Mouse (Mus musculus): ENCODE results near the gene Mylk4. TPM values are rescaled to one million over a fixed set of nuclear protein-coding genes. Genes with fewer than 3 reads are reported as not detected.

Gene Mylk4
- total and polyA plus RNA-seq, 2 experiments from 2014 or later: 1.6 to 2.8 TPM

- WGBS: 75% methylated on average over 2 of the region's 2 CpGs
- no peak for TF ChIP-seq CTCF (IDR thresholded peaks at IDR 0.05; ENCODE audit: low read depth)
- TF ChIP-seq EP300 (IDR thresholded peaks at IDR 0.05; ENCODE audit: low read depth): no peak
- DNase-seq (ENCODE audit: low spot score) (no peak), ATAC-seq (ENCODE audit: insufficient read depth, low read depth) (no peak)
- H3K4me3 ChIP-seq (ENCODE audit: low read depth, low read length): no peak overlapping the region
- peaks cover 6% of the 10 kb centered on the region; the same call in 1 of the 2 replicates for H3K4me1 ChIP-seq (ENCODE audit: control insufficient read depth, insufficient read depth)
- H3K9me3 ChIP-seq (replicated peaks; ENCODE audit: control insufficient read depth, low read length): no peaks in the 10 kb centered on the region
- no peaks in the 10 kb centered on the region for H3K27me3 ChIP-seq (ENCODE audit: control insufficient read depth, insufficient read depth, low read length)
- no peaks in the 10 kb centered on the region for H3K36me3 ChIP-seq (replicated peaks; ENCODE audit: control insufficient read depth, insufficient read depth, low read length)
- no peak overlapping the region for H3K27ac ChIP-seq (ENCODE audit: low read depth)
- no peak overlapping the region for H3K9ac ChIP-seq (replicated peaks; ENCODE audit: low read depth, low read length)
- H3K4me2 ChIP-seq (ENCODE audit: low read depth, low read length): no peak overlapping the region
These were observed 75.9 kb downstream of the Mylk4 start for GRCm38 (mm10) chr13:32707894-32708293.

DNA sequence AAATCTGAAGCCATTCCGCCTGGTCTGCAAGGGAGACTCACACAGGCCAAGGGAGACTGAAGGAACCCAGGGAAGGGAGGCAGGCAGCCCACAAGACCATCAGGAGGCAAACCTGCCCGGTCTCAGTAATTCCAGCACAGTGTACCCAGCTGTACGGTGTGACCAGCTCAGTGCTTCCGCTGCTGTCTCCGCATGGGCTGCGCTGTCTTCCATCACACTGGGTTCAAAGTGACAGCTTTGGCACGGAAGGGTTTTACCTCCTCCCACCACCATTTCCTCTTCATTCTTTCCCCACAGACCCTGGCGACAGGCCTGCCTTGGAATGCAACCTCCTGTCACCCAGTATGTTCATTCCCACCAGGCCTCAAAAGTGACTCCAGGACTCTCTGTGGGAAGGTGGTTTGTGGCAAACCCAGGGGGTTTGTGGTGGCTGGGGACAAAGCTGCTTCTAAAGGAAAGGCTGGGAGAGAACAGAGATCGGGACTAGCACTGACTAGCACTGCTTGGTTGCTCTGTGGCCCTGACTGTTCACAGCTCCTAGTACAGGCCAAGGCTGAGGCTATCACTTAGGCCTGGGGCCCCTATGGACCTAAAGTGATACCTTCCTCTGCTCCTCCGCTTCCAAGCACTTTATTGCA, 77.0 kb downstream of the Mylk4 start:
- ATAC-seq (ENCODE audit: insufficient read depth, low read depth): peak; percentile 73

GRCm38 (mm10) chr13:32705315-32705714, 78.4 kb downstream of the Mylk4 start:
- no peak for TF ChIP-seq CTCF (IDR thresholded peaks at IDR 0.05; ENCODE audit: low read depth)
- TF ChIP-seq EP300 (IDR thresholded peaks at IDR 0.05; ENCODE audit: low read depth): no peak
- Histone ChIP-seq H3K9ac (replicated peaks; ENCODE audit: low read depth, low read length) (no peak overlapping the region), H3K4me3 (ENCODE audit: low read depth, low read length) (no peak overlapping the region), H3K4me2 (ENCODE audit: low read depth, low read length) (no peak overlapping the region), H3K36me3 (replicated peaks; ENCODE audit: control insufficient read depth, insufficient read depth, low read length) (no peaks in the 10 kb centered on the region), H3K9me3 (replicated peaks; ENCODE audit: control insufficient read depth, low read length) (no peaks in the 10 kb centered on the region), H3K4me1 (ENCODE audit: control insufficient read depth, insufficient read depth) (peaks cover 6% of the 10 kb centered on the region; the same call in 1 of the 2 replicates), H3K27ac (ENCODE audit: low read depth) (no peak overlapping the region), H3K27me3 (ENCODE audit: control insufficient read depth, insufficient read depth, low read length) (no peaks in the 10 kb centered on the region)
- WGBS: 61% methylated on average over 1 of the region's 1 CpGs
- ATAC-seq (ENCODE audit: insufficient read depth, low read depth): no peak
- no peak for DNase-seq (ENCODE audit: low spot score)

More for the DNA sequence above, 77.0 kb downstream of the Mylk4 start:
- peak; percentile 41 for DNase-seq (ENCODE audit: low spot score)
- Histone ChIP-seq H3K9ac (replicated peaks; ENCODE audit: low read depth, low read length) (no peak overlapping the region), H3K4me1 (ENCODE audit: control insufficient read depth, insufficient read depth) (peaks cover 6% of the 10 kb centered on the region; the same call in 1 of the 2 replicates), H3K9me3 (replicated peaks; ENCODE audit: control insufficient read depth, low read length) (no peaks in the 10 kb centered on the region), H3K27me3 (ENCODE audit: control insufficient read depth, insufficient read depth, low read length) (no peaks in the 10 kb centered on the region), H3K4me2 (ENCODE audit: low read depth, low read length) (no peak overlapping the region), H3K27ac (ENCODE audit: low read depth) (peak overlapping the region; percentile 25; the same call in 1 of the 2 replicates), H3K36me3 (replicated peaks; ENCODE audit: control insufficient read depth, insufficient read depth, low read length) (no peaks in the 10 kb centered on the region), H3K4me3 (ENCODE audit: low read depth, low read length) (no peak overlapping the region)
- no peak for TF ChIP-seq EP300 (IDR thresholded peaks at IDR 0.05; ENCODE audit: low read depth)
- no peak for TF ChIP-seq CTCF (IDR thresholded peaks at IDR 0.05; ENCODE audit: low read depth)
- WGBS: 29% methylated on average over 10 of the region's 10 CpGs

DNA sequence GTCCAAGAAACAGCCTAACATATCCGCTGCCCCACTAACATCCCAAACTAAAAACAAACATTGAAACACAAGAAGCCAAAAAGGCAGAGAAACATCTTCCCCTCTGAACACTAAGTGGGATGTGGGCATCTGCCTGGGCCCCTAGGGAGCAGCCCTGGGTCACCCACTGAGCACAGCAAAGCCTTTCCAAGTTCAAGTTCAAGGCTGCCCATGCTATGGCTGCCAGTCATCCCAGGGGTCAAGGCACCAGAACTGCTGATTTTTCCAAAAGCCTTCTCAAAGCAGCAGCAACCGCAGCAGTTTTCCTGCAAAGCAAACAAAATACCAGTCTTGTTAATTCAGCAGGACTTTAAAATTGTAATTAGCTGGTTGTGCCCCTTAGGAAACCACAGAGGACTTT, 78.8 kb downstream of the Mylk4 start:
- no peak overlapping the region for H3K27ac ChIP-seq (ENCODE audit: low read depth)
- whole genome bisulfite sequencing: 77% methylated on average over 2 of the region's 2 CpGs
- ATAC-seq (ENCODE audit: insufficient read depth, low read depth): no peak
- no peaks in the 10 kb centered on the region for H3K36me3 ChIP-seq (replicated peaks; ENCODE audit: control insufficient read depth, insufficient read depth, low read length)
- TF ChIP-seq EP300 (IDR thresholded peaks at IDR 0.05; ENCODE audit: low read depth) (no peak), CTCF (IDR thresholded peaks at IDR 0.05; ENCODE audit: low read depth) (no peak)
- H3K4me3 ChIP-seq (ENCODE audit: low read depth, low read length): no peak overlapping the region
- no peaks in the 10 kb centered on the region for H3K27me3 ChIP-seq (ENCODE audit: control insufficient read depth, insufficient read depth, low read length)
- no peaks in the 10 kb centered on the region for H3K9me3 ChIP-seq (replicated peaks; ENCODE audit: control insufficient read depth, low read length)
- peaks cover 6% of the 10 kb centered on the region; the same call in 1 of the 2 replicates for H3K4me1 ChIP-seq (ENCODE audit: control insufficient read depth, insufficient read depth)
- no peak overlapping the region for H3K9ac ChIP-seq (replicated peaks; ENCODE audit: low read depth, low read length)
- no peak for DNase-seq (ENCODE audit: low spot score)
- H3K4me2 ChIP-seq (ENCODE audit: low read depth, low read length): no peak overlapping the region

DNA sequence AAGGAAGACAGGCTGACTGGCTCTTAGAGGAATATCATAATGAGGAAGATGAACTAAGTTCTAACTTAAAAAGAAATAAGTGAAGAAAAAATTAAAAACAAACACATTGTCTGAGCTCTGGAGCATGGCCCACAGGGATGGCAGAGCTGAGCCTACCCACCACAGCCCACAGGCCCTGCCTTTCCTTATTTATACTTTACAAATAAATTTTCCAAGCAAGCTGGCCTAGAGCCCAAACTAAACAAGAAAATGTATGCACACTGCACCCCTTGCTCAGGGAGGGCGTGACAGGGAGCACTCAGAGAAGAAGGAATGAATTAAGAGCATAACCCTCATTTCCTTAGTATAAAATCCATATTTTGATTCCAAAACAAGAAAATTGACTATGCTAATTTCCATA, 82.2 kb downstream of the Mylk4 start:
- Histone ChIP-seq H3K4me1 (ENCODE audit: control insufficient read depth, insufficient read depth) (peaks cover 2% of the 10 kb centered on the region; the same call in 1 of the 2 replicates), H3K4me2 (ENCODE audit: low read depth, low read length) (no peak overlapping the region), H3K36me3 (replicated peaks; ENCODE audit: control insufficient read depth, insufficient read depth, low read length) (no peaks in the 10 kb centered on the region), H3K27ac (ENCODE audit: low read depth) (no peak overlapping the region), H3K27me3 (ENCODE audit: control insufficient read depth, insufficient read depth, low read length) (no peaks in the 10 kb centered on the region), H3K4me3 (ENCODE audit: low read depth, low read length) (no peak overlapping the region), H3K9ac (replicated peaks; ENCODE audit: low read depth, low read length) (no peak overlapping the region), H3K9me3 (replicated peaks; ENCODE audit: control insufficient read depth, low read length) (no peaks in the 10 kb centered on the region)
- WGBS: 63% methylated on average over 1 of the region's 1 CpGs
- TF ChIP-seq EP300 (IDR thresholded peaks at IDR 0.05; ENCODE audit: low read depth) (no peak), CTCF (IDR thresholded peaks at IDR 0.05; ENCODE audit: low read depth) (no peak)
- DNase-seq (ENCODE audit: low spot score): no peak
- no peak for ATAC-seq (ENCODE audit: insufficient read depth, low read depth)

DNA sequence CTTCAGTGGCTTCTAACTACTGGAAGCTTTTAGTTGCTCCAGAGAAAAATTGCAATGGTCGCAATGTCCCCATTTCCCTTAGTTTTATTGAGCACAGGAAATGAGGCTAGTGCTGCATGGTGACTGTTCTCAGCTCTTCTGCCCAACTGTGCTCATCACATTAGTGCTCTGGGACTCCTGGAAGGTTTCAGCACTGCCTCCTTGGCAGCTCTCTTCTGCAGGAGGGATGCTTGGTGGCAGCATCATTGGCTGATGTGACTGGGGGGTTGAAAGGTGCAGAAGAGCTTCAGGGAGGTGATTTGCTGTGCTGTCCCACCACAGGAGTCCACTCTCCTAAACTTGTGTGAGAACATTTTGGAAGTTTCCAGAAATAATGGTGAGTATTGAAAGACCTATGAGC, 84.4 kb downstream of the Mylk4 start:
- Histone ChIP-seq H3K4me3 (ENCODE audit: low read depth, low read length) (no peak overlapping the region), H3K4me1 (ENCODE audit: control insufficient read depth, insufficient read depth) (no peaks in the 10 kb centered on the region), H3K27me3 (ENCODE audit: control insufficient read depth, insufficient read depth, low read length) (no peaks in the 10 kb centered on the region), H3K9me3 (replicated peaks; ENCODE audit: control insufficient read depth, low read length) (no peaks in the 10 kb centered on the region), H3K4me2 (ENCODE audit: low read depth, low read length) (no peak overlapping the region), H3K36me3 (replicated peaks; ENCODE audit: control insufficient read depth, insufficient read depth, low read length) (no peaks in the 10 kb centered on the region), H3K9ac (replicated peaks; ENCODE audit: low read depth, low read length) (no peak overlapping the region), H3K27ac (ENCODE audit: low read depth) (no peak overlapping the region)
- TF ChIP-seq CTCF (IDR thresholded peaks at IDR 0.05; ENCODE audit: low read depth) (no peak), EP300 (IDR thresholded peaks at IDR 0.05; ENCODE audit: low read depth) (no peak)
- ATAC-seq (ENCODE audit: insufficient read depth, low read depth) (no peak), DNase-seq (ENCODE audit: low spot score) (no peak)
- 96% methylated on average over 1 of the region's 1 CpGs for WGBS
